Mouse (Mus musculus) G1E-ER4 (cell line): ENCODE data around the gene Polrmt. TPM values are rescaled to one million over a fixed set of nuclear protein-coding genes. Genes with fewer than 3 reads are reported as not detected.

Source experiments
- GATA1 ChIP-seq: IDR thresholded peaks from one replicate; pipeline ENCODE4 v1.8.0; 2012; ENCODE audit warnings: low read length, inconsistent platforms
- polyA plus RNA-seq: library from polyadenylated mRNA; stranded (reverse); fragments of >175 nt; gene quantifications from 2 replicates; pipeline ENCODE4 v1.2.3, GENCODE M21; 2012

Polrmt gene
- polyA plus RNA-seq, 1 experiment: 52.0 TPM

DNA sequence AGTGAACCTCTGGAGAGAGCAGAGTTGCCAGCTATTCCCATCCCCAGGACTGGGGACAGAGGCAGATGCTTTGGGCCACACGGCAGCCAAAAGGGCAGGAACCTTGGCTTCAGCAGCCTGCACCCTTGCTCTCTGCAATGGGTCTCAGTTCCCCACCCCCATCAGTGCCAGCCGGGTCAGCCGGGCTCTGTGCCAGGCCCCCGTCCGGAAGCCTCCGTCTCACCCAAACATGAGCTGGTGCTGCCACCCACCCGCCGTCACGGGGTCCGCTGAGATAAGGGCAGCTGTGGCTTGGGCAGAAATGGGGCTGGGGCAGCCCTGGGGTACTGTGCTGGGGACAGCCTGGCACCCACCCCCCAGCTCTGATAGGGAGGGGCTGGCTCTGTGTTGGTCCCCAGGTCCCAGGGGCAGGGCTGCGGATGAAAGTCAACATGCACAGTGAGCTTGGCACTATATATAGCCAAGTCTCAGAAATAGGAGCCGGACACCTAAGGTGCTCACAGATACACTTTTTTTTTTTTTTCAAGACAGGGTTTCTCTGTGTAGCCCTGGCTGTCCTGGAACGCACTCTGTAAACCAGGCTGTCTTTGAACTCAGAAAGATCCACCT lies 16.9 kb downstream of the Polrmt start:
- no peak for TF ChIP-seq GATA1

DNA sequence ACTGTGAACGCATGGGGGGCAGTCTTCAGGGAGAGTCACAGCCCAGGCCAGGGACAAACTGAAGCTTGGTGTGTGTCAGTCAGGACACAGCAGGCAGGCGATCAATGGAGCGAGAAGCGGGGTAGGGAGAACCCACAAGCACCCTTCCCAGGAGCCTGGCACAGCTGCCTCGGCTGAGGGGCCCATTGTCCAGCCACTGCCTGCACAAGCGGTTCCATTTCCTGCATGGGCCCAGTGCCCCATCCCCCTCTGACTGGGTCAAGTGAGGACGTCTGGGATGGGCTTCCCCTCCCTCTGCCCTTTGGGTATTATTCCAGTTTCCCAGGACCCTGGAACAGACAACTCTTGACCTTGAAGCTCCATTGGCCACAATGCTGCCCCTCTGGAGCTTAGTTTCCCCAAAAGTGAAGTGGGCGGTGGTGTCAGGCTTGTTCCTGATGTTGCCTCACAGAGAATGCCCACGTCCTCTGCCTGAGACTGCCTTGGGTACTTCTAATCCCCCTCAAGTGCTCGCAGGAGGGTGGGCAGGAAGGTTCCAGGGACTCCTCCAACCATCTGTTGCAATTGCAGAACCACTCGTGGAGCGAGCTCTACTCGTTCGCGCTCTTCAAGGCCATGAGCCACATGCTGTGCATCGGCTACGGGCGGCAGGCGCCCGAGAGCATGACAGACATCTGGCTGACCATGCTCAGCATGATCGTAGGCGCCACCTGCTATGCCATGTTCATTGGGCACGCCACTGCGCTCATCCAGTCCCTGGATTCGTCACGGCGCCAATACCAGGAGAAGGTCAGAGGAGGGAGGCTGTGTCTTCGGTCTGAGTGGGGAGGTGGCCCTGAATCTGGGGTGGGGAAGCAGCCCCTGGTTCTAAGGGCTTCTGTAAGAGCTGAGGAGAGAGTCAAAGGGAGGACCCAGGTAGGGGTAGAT lies 17.8 kb downstream of the Polrmt start:
- TF ChIP-seq GATA1: no peak

DNA sequence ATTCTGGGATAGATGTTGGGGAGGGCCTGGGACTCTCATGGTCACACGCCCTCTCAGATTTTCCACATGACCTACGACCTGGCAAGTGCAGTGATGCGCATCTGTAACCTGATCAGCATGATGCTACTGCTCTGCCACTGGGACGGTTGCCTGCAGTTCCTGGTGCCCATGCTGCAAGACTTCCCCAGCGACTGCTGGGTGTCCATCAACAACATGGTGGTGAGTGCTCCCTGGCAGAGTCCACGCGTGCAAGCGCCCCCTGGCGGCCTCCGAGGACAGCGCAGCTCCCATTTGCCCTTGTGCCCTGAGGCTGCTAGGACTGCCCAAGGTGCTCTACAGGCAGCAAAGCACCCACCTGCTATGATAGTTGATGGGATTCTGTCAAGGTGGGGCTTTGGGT lies 20.3 kb downstream of the Polrmt start:
- no peak for TF ChIP-seq GATA1

DNA sequence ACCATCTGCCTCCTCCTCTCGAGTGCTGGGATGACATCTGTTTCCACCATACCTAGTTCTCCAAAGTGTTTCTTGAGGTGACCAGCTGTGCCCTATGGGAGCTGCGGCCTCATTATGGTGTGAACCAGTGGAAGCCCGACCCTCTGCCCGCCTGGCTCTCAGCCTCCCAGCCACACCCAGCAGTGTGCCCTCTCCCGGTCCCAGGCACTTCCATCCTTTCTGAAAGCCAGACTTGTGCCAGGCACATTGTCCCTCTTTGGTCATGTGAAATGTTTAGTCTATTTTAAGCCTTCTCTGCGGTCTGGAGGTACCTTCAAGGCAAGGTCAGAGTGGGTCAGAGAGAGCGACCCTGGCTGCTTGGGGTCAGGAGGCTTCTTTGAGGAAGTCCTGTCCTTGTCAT lies 22.7 kb downstream of the Polrmt start:
- TF ChIP-seq GATA1: no peak

DNA sequence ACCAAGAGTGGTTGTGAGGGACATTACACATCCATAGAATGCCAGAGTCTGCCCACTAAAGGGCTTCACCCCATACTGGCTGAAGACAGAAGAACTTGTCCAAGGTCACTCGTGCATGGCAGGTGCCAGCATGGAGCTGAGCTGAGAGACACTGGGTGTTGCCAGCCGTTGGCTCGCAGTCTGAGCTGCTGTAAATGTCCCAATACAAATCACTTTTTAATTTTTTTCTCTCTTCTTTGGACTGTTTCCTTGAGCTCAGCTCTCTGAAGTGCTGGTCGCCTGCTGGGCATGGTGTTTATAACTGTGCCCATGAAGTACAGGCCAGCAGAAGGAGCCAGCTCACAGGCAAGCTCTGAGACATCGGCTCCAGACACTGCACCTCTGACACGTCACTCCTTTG lies 23.3 kb downstream of the Polrmt start:
- no peak for TF ChIP-seq GATA1

DNA sequence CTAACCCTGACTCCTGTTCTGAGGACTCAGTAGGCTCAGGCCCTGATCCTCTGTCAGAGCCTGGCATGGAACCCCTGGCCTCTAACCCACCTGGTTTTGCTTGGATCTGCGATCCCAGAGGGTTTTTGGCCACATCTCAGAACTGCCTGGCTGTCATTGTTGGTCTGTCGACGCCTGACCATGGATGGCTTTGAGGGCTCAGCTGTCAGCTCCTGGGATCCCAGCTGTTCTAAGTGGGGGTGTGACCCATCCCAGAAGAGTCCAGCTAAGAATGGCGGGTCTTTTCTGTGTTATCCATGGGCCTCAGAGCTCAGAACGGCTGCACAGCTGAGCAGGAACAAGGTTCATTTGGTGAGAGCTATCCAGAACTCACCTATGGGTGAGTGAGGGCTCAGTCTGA lies 25.3 kb downstream of the Polrmt start:
- TF ChIP-seq GATA1: no peak

DNA sequence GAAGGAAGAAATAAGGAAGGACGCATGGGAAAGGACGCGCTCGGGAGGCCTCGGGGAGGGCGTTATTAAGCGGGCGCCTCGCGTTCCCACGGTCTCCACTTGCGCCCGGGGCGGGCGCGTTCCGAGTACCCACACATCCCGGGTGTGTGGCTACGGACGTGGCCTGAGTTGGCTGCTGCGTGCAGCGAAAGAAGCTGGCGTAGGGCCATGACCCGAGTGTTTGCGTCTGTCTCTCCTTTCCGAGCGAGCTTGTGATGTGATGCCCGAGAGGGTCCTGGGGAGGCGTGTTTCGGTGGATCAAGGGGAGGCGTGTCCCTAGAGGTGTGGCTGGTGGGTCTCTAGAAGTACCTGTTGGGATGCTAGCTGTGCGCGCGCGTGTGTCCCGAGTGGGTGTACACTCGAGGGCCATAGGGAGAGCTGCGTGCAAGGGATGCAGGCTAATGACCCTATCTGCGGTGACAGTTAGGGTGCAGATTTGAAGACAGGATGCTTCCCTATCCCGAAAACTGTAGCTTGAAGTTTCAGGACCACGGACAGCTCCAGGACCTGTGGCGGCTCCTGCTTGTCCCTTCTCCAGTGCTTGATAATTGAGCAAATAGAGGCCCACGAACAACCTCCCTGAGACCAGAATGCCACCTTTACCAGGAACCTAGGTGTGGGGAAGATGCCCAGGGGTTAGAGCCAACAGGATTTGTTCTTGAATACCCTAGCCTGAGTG lies 28.6 kb downstream of the Polrmt start:
- no peak for TF ChIP-seq GATA1

DNA sequence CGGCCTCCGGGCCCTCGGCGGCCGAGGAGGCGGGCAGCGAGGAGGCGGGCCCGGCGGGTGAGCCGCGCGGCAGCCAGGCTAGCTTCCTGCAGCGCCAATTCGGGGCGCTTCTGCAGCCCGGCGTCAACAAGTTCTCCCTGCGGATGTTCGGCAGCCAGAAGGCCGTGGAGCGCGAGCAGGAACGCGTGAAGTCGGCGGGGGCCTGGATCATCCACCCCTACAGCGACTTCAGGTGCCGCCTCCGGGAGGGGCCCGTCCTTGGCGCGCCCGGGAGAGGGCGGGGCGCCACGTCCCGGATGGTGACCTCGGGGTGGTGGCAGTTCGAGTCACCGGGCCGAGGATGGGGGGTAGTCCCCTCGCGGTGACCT lies 29.4 kb downstream of the Polrmt start:
- TF ChIP-seq GATA1: no peak

DNA sequence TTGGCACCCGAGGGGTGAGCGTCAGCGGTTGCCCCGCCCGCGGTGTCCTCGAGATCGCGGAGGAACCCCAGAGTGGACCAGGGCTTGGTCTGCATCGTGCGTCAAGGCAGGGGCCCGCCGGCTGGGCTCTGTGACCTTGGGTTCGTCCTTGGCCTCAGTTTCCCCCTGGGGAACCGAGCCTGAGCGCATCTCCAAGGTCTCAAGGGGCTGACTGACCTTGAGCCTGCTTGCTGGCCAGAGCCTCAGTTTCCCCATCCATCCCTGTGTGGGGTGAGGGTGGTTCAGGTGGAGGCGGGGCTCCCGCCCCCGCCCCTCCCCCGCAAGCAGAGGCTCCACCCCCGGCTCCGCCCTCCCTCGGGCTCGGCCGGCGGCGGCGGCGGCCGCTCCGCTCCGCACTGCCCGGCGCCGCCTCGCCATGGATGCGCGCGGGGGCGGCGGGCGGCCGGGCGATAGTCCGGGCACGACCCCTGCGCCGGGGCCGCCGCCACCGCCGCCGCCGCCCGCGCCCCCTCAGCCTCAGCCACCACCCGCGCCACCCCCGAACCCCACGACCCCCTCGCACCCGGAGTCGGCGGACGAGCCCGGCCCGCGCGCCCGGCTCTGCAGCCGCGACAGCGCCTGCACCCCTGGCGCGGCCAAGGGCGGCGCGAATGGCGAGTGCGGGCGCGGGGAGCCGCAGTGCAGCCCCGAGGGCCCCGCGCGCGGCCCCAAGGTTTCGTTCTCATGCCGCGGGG lies 30.0 kb downstream of the Polrmt start, which contains the start of gene Hcn2:
Gene Hcn2 (plus strand): TSS at position 381 of the 734 bp plus-strand sequence.
- TF ChIP-seq GATA1: no peak

DNA sequence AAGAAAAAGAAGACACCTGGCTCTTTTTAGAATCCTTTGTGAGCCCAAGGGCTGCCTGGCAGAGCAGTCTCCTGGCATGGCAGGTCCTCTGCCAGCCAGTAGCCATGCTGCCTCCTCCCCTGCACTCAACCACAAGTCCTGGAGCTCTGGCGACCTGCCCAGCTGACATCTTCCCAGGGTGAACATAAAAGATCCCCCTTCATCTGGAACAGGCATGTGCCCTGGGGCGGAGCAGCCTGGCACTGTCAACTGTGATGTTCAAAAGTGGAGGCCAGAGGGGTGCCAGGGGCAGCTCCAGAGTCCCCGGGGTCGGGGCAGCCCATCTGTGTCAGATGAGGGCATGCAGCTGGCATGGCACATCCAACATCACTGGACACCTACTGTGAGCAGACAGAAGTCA lies 31.4 kb downstream of the Polrmt start:
- no peak for TF ChIP-seq GATA1

DNA sequence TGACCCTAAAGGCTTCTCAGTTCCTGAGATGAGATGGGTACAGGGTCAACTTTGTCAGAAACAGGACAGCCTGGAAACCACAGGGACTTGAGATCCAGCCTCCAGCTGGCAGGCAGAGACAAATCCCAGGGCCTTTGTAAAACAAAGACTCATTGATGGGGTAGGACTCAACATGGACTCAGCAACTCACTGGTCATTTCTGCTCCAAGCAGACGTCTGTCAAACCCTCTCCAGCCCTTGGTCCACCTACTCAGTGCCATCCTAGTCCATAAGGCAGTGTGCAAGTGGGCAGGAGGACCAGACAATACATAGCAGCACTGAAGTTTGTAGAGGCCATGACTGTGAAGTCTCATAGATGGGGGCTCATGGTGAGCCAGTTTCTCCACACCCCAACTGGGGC lies 33.2 kb downstream of the Polrmt start:
- no peak for TF ChIP-seq GATA1

DNA sequence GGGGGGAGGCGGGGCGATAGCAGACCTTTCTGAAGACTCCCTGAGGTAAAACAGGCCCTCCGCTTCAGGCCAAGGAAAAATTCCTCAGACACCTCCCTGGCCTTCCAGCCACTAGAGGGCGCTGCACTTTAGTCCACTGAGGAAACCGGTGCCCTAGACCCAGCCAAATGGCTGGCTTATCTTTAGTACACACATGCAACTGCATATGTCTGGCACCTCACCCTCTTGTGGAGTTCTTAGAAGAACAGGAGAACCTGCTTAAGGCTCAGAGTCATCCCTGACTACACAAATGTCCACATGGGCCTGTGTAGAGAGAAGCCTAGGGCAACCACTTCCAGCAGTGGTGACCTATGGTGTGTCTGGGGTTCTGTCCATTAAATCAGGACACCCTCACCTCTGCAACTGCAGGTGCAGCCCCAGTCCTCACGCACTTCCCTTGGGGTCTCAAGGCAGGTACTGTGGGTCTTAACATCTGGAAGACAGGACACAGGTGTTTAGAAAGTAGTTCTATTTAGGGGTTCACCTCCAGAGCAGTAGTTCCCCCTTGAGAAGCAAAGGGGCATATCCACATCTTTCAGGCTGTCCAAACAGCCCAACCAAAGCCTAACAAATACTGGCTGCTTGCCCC lies 33.8 kb downstream of the Polrmt start:
- TF ChIP-seq GATA1: no peak

DNA sequence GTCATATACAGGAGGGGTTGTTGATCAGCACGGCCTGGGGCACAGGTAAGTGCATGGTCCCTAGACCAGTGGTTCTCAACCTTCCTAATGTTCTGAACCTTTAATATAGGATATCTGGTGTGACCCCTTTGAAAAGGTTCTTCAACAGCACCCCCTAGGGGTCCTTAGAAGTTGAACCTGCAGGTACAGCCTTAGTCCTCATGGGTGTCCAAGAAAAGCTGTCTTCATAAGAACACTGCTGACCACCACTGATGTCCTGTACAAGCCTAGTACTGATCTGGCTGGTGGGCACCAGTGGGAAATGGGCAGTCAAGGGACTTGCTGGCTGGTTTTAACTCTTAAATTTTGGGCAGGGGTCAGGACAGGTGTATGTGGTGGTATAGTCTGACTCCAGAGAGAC lies 34.4 kb downstream of the Polrmt start:
- no peak for TF ChIP-seq GATA1

DNA sequence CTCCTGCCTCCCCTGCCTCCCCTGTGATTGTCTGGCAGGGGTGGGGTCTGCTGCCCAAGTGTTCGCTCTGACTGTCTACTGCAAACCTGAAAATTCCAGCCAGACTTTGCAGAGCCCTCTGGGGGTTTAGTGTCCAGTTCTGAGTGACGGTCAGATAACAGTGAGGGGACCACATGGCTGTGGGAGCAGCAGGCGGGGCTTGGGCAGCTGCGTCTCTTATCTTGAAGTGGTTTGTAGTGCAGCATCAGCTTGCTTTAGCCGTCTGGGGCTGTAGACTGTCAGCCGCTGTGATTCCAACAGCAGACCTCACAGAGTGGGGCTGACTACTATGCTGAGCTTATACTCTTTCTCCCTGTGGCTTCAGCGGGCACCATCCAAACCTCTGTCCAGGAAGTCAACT lies 37.1 kb downstream of the Polrmt start:
- TF ChIP-seq GATA1: no peak

DNA sequence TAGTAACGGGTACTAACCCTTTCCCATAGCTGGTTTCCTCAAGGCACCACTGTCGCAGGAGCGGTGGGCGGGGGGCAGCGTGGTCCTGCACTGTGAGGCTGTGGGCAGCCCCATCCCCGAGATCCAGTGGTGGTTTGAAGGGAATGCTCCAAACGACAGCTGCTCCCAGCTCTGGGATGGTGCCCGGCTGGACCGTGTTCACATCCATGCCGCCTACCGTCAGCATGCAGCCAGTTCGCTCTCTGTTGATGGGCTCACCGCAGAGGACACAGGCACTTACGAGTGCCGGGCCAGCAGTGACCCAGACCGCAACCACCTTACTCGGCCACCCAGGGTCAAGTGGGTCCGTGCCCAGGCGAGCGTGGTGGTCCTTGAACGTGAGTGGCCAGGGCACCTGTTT lies 37.7 kb downstream of the Polrmt start:
- TF ChIP-seq GATA1: no peak
